8 mouse cellular contexts compared by ENCODE assay signal in the genomic region with DNA sequence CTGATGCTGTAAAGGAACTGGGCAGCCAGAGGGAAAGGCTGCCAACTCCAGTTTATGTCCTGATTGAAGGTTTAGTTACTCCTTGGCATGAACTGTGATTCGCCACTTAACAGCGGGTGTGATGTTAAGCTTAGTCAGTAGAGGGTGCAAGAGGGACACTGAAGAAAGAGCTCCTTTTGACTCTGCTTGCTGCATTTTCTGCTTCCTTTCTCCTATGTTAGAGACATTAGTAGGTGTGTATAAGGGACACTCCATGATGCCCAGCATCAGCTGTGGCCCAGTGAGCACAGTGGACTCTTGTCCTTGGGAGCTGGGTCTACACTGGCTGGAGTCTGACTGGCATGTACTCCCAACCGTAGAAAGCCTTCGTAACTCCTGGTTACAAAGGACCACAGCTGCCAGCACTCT. TPM values are rescaled to one million over a fixed set of nuclear protein-coding genes. Genes with fewer than 3 reads are reported as not detected.
DNase-seq lines count a peak whose midpoint lies in the region; ATAC-seq lines count a peak whose summit lies in the region.

No protein-coding gene starts in this region.

- no peak overlapping the region for H3K27ac ChIP-seq in embryonic facial prominence, embryonic 11.5 days (replicated peaks; ENCODE audit: low read depth, low read length)
- H3K27ac ChIP-seq in embryonic facial prominence, embryonic 10.5 days (replicated peaks) = no peak overlapping the region

- H3K9me3 ChIP-seq in embryonic facial prominence, embryonic 11.5 days (replicated peaks; ENCODE audit: control insufficient read depth, low read length) = no peaks in the 10 kb centered on the region
- H3K9me3 ChIP-seq in embryonic facial prominence, embryonic 10.5 days = no peaks in the 10 kb centered on the region

- H3K4me1 ChIP-seq in embryonic facial prominence, embryonic 11.5 days (ENCODE audit: control insufficient read depth, insufficient read depth, low read length) = no peaks in the 10 kb centered on the region; the same call in 1 of the 2 replicates
- peaks cover 29% of the 10 kb centered on the region for H3K4me1 ChIP-seq in embryonic facial prominence, embryonic 10.5 days

- 83% methylated on average over 4 of the region's 4 CpGs for WGBS in embryonic facial prominence, embryonic 11.5 days
- 91% methylated on average over 4 of the region's 4 CpGs for WGBS in embryonic facial prominence, embryonic 10.5 days

- H3K4me2 ChIP-seq in embryonic facial prominence, embryonic 11.5 days (ENCODE audit: low read depth, low read length) = no peak overlapping the region

- no peaks in the 10 kb centered on the region for H3K27me3 ChIP-seq in embryonic facial prominence, embryonic 11.5 days (ENCODE audit: control insufficient read depth, insufficient read depth, low read length)
- no peaks in the 10 kb centered on the region for H3K27me3 ChIP-seq in embryonic facial prominence, embryonic 10.5 days (replicated peaks; ENCODE audit: low read depth, poor library complexity, severe bottlenecking)

- DNase-seq in embryonic facial prominence, embryonic 11.5 days (ENCODE audit: low spot score) = peak; percentile 62
- no peak for DNase-seq in embryonic facial prominence, embryonic 10.5 days (ENCODE audit: low spot score)
- peak; percentile 9 for DNase-seq in MEL-GATA-1-ER (ENCODE audit: extremely low read depth, low read depth)
- peak; percentile 38 to 57 for DNase-seq in cerebellum, postnatal 4 days (ENCODE audit: low spot score in 2 of 2)
- peak; percentile 62 to 73 for DNase-seq in heart, postnatal 10 days
- peak; percentile 67 for DNase-seq in layer of hippocampus, adult 11-12 months (ENCODE audit: low spot score)
- DNase-seq in lung, postnatal 36 days = peak; percentile 68
- peak; percentile 79 for DNase-seq in skeletal muscle tissue, adult 2 months (ENCODE audit: low read depth, low spot score)

- ATAC-seq in embryonic facial prominence, embryonic 11.5 days (replicated peaks; ENCODE audit: insufficient number of reproducible peaks, low FRiP score, low TSS enrichment, low read depth) = no peak

- peaks cover 17% of the 10 kb centered on the region for H3K36me3 ChIP-seq in embryonic facial prominence, embryonic 11.5 days (replicated peaks; ENCODE audit: control insufficient read depth, insufficient read depth, low read depth, low read length)
- H3K36me3 ChIP-seq in embryonic facial prominence, embryonic 10.5 days (replicated peaks) = peaks cover 91% of the 10 kb centered on the region

- intact Hi-C loops in heart, postnatal 10 days (cut with DNase I) = loop anchor here (2.0 to 5.0 kb wide), 2 partner anchors 78 to 204 kb away; partner anchors contain the start of genes Gm26920 and Zfp566

- H3K4me3 ChIP-seq in embryonic facial prominence, embryonic 11.5 days (ENCODE audit: low read depth, low read length) = no peak overlapping the region
- no peak overlapping the region for H3K4me3 ChIP-seq in embryonic facial prominence, embryonic 10.5 days

- no peak overlapping the region for H3K9ac ChIP-seq in embryonic facial prominence, embryonic 11.5 days (replicated peaks; ENCODE audit: low read length)

RNA-seq across cellular contexts. Expression of gene Zfp568, which starts 29.2 kb away (rescaled TPM):
- 19.5 and 20.0 TPM in 2 replicates for polyA plus RNA-seq in embryonic facial prominence, embryonic 11.5 days (2014; fragmentation: Nextera tagmentation; extraction: Ambion mirVana)
- 30.4 and 34.3 TPM in 2 replicates for polyA plus RNA-seq in embryonic facial prominence, embryonic 10.5 days (2016; fragmentation: Nextera tagmentation; extraction: Ambion mirVana)
- total RNA-seq in heart, postnatal 10 days (2021) = 10 to 100 TPM; 46.7 to 53.1 TPM

RNA-seq across cellular contexts. Expression of gene Zfp14, which starts 38.2 kb away (rescaled TPM):
- polyA plus RNA-seq in embryonic facial prominence, embryonic 11.5 days (2014; fragmentation: Nextera tagmentation; extraction: Ambion mirVana) = 4.6 and 5.8 TPM in 2 replicates
- polyA plus RNA-seq in embryonic facial prominence, embryonic 10.5 days (2016; fragmentation: Nextera tagmentation; extraction: Ambion mirVana) = 3.4 and 4.5 TPM in 2 replicates
- total RNA-seq in heart, postnatal 10 days (2021) = 1 to 10 TPM; 1.6 to 2.6 TPM

RNA-seq across cellular contexts. Expression of gene Zfp74, which starts 59.1 kb away (rescaled TPM):
- polyA plus RNA-seq in embryonic facial prominence, embryonic 11.5 days (2014; fragmentation: Nextera tagmentation; extraction: Ambion mirVana) = 10.0 and 13.7 TPM in 2 replicates
- 13.9 and 14.7 TPM in 2 replicates for polyA plus RNA-seq in embryonic facial prominence, embryonic 10.5 days (2016; fragmentation: Nextera tagmentation; extraction: Ambion mirVana)
- 1 to 10 TPM; 8.3 to 8.9 TPM for total RNA-seq in heart, postnatal 10 days (2021)

RNA-seq across cellular contexts. Expression of gene Zfp82, which starts 59.7 kb away (rescaled TPM):
- polyA plus RNA-seq in embryonic facial prominence, embryonic 11.5 days (2014; fragmentation: Nextera tagmentation; extraction: Ambion mirVana) = 3.4 and 4.2 TPM in 2 replicates
- 5.6 and 6.4 TPM in 2 replicates for polyA plus RNA-seq in embryonic facial prominence, embryonic 10.5 days (2016; fragmentation: Nextera tagmentation; extraction: Ambion mirVana)
- 1 to 10 TPM in 1 of 2 experiments, under 1 TPM in 1; 0.98 to 1.1 TPM for total RNA-seq in heart, postnatal 10 days (2021)
